Mouse (Mus musculus): ENCODE results near the gene Tifa. TPM values are rescaled to one million over a fixed set of nuclear protein-coding genes. Genes with fewer than 3 reads are reported as not detected.

Tifa gene
- polyA plus RNA-seq, 1 experiment, result 2.3 TPM

- Histone ChIP-seq H3K27ac (ENCODE audit: insufficient read depth, low read length) (peak within 1 kb of the TSS; percentile 55), H3K4me3 (ENCODE audit: insufficient read depth, low read length) (peak within 1 kb of the TSS; percentile 72), H3K4me1 (ENCODE audit: control insufficient read depth, insufficient read depth, low read length) (peaks cover 4% of the 10 kb centered on the region)
- peak; percentile 89 for TF ChIP-seq POLR2A (IDR thresholded peaks at IDR 0.05; ENCODE audit: low read depth, low read length)
- TF ChIP-seq CTCF (IDR thresholded peaks at IDR 0.05; ENCODE audit: borderline replicate concordance, insufficient read depth, low read length), result peak; percentile 35; the same call in 1 of the 2 replicates
Observed at GRCm38 (mm10) chr3:127837154-127837865, 47.7 kb downstream of the Tifa start, which contains the start of gene Ap1ar. Gene Ap1ar, minus strand, starts transcription at chr3:127837523.

GRCm38 (mm10) chr3:127837972-127838644 lies 48.5 kb downstream of the Tifa start:
- Histone ChIP-seq H3K4me3 (ENCODE audit: insufficient read depth, low read length) (peak overlapping the region; percentile 56), H3K4me1 (ENCODE audit: control insufficient read depth, insufficient read depth, low read length) (peaks cover 4% of the 10 kb centered on the region), H3K27ac (ENCODE audit: insufficient read depth, low read length) (peak overlapping the region; percentile 55)
- TF ChIP-seq POLR2A (IDR thresholded peaks at IDR 0.05; ENCODE audit: low read depth, low read length) (no peak), CTCF (IDR thresholded peaks at IDR 0.05; ENCODE audit: borderline replicate concordance, insufficient read depth, low read length) (no peak)

- TF ChIP-seq POLR2A (IDR thresholded peaks at IDR 0.05; ENCODE audit: low read depth, low read length), result no peak
- no peak for TF ChIP-seq CTCF (IDR thresholded peaks at IDR 0.05; ENCODE audit: borderline replicate concordance, insufficient read depth, low read length)
- H3K4me1 ChIP-seq (ENCODE audit: control insufficient read depth, insufficient read depth, low read length), result no peaks in the 10 kb centered on the region
- H3K27ac ChIP-seq (ENCODE audit: insufficient read depth, low read length), result no peak overlapping the region
- no peak overlapping the region for H3K4me3 ChIP-seq (ENCODE audit: insufficient read depth, low read length)
Observed at GRCm38 (mm10) chr3:127841926-127842325, 52.3 kb downstream of the Tifa start.

- H3K4me1 ChIP-seq (ENCODE audit: control insufficient read depth, insufficient read depth, low read length), result no peaks in the 10 kb centered on the region
- H3K27ac ChIP-seq (ENCODE audit: insufficient read depth, low read length), result no peak overlapping the region
- H3K4me3 ChIP-seq (ENCODE audit: insufficient read depth, low read length), result no peak overlapping the region
- no peak for TF ChIP-seq CTCF (IDR thresholded peaks at IDR 0.05; ENCODE audit: borderline replicate concordance, insufficient read depth, low read length)
Observed at GRCm38 (mm10) chr3:127843324-127843940, 53.8 kb downstream of the Tifa start.

GRCm38 (mm10) chr3:127843941-127844327 lies 54.3 kb downstream of the Tifa start:
- no peak overlapping the region for H3K27ac ChIP-seq (ENCODE audit: insufficient read depth, low read length)
- H3K4me1 ChIP-seq (ENCODE audit: control insufficient read depth, insufficient read depth, low read length), result no peaks in the 10 kb centered on the region
- H3K4me3 ChIP-seq (ENCODE audit: insufficient read depth, low read length), result no peak overlapping the region
- TF ChIP-seq CTCF (IDR thresholded peaks at IDR 0.05; ENCODE audit: borderline replicate concordance, insufficient read depth, low read length) (no peak), POLR2A (IDR thresholded peaks at IDR 0.05; ENCODE audit: low read depth, low read length) (no peak)

- H3K27ac ChIP-seq (ENCODE audit: insufficient read depth, low read length), result no peak overlapping the region
- H3K4me1 ChIP-seq (ENCODE audit: control insufficient read depth, insufficient read depth, low read length), result no peaks in the 10 kb centered on the region
- TF ChIP-seq CTCF (IDR thresholded peaks at IDR 0.05; ENCODE audit: borderline replicate concordance, insufficient read depth, low read length) (no peak), POLR2A (IDR thresholded peaks at IDR 0.05; ENCODE audit: low read depth, low read length) (no peak)
- no peak overlapping the region for H3K4me3 ChIP-seq (ENCODE audit: insufficient read depth, low read length)
Observed at GRCm38 (mm10) chr3:127848088-127848808, 58.6 kb downstream of the Tifa start.

GRCm38 (mm10) chr3:127849922-127850321 lies 60.3 kb downstream of the Tifa start:
- TF ChIP-seq POLR2A (IDR thresholded peaks at IDR 0.05; ENCODE audit: low read depth, low read length) (no peak), CTCF (IDR thresholded peaks at IDR 0.05; ENCODE audit: borderline replicate concordance, insufficient read depth, low read length) (no peak)
- H3K4me3 ChIP-seq (ENCODE audit: insufficient read depth, low read length), result no peak overlapping the region
- H3K4me1 ChIP-seq (ENCODE audit: control insufficient read depth, insufficient read depth, low read length), result no peaks in the 10 kb centered on the region
- H3K27ac ChIP-seq (ENCODE audit: insufficient read depth, low read length), result no peak overlapping the region

- H3K4me1 ChIP-seq (ENCODE audit: control insufficient read depth, insufficient read depth, low read length), result no peaks in the 10 kb centered on the region
- TF ChIP-seq POLR2A (IDR thresholded peaks at IDR 0.05; ENCODE audit: low read depth, low read length), result no peak
- TF ChIP-seq CTCF (IDR thresholded peaks at IDR 0.05; ENCODE audit: borderline replicate concordance, insufficient read depth, low read length), result no peak
- H3K27ac ChIP-seq (ENCODE audit: insufficient read depth, low read length), result no peak overlapping the region
- no peak overlapping the region for H3K4me3 ChIP-seq (ENCODE audit: insufficient read depth, low read length)
Observed at GRCm38 (mm10) chr3:127850776-127851646, 61.4 kb downstream of the Tifa start.

- H3K4me3 ChIP-seq (ENCODE audit: insufficient read depth, low read length), result no peak overlapping the region
- no peak for TF ChIP-seq CTCF (IDR thresholded peaks at IDR 0.05; ENCODE audit: borderline replicate concordance, insufficient read depth, low read length)
- no peak for TF ChIP-seq POLR2A (IDR thresholded peaks at IDR 0.05; ENCODE audit: low read depth, low read length)
- no peaks in the 10 kb centered on the region for H3K4me1 ChIP-seq (ENCODE audit: control insufficient read depth, insufficient read depth, low read length)
- H3K27ac ChIP-seq (ENCODE audit: insufficient read depth, low read length), result no peak overlapping the region
Observed at GRCm38 (mm10) chr3:127852722-127853121, 63.1 kb downstream of the Tifa start.

All from embryonic fibroblast, embryonic 13.5 days (primary cell).